Mouse (Mus musculus) embryo, embryonic 10 days (tissue): ENCODE data around the gene Slc25a25.

Experiments used
- DNase-seq: peaks from one replicate; pipeline ENCODE4 v3.0.0-alpha.2; 2015; ENCODE audit warnings: low spot score

Gene Slc25a25

GRCm38 (mm10) chr2:32458300-32458699, 7.1 kb upstream of the Slc25a25 start:
- no peak for DNase-seq

GRCm38 (mm10) chr2:32455101-32455500, 3.9 kb upstream of the Slc25a25 start:
- DNase-seq: no peak

GRCm38 (mm10) chr2:32454633-32455032, 3.4 kb upstream of the Slc25a25 start:
- DNase-seq: no peak

- no peak for DNase-seq
Observed at GRCm38 (mm10) chr2:32453641-32454303, 2.5 kb upstream of the Slc25a25 start.

- DNase-seq: no peak
Observed at GRCm38 (mm10) chr2:32452441-32452971, 1.3 kb upstream of the Slc25a25 start.

GRCm38 (mm10) chr2:32451870-32452372, 676 bp upstream of the Slc25a25 start:
- DNase-seq: peak; percentile 99

GRCm38 (mm10) chr2:32449761-32450754, 1.2 kb downstream of the Slc25a25 start, which contains the start of gene Naif1:
Naif1 (plus strand) TSS chr2:32450457.
- no peak for DNase-seq

GRCm38 (mm10) chr2:32448480-32448879, 2.8 kb downstream of the Slc25a25 start:
- no peak for DNase-seq

GRCm38 (mm10) chr2:32447264-32447936, 3.8 kb downstream of the Slc25a25 start:
- DNase-seq: no peak

GRCm38 (mm10) chr2:32445535-32445934, 5.7 kb downstream of the Slc25a25 start:
- DNase-seq: no peak

- DNase-seq: no peak
Observed at GRCm38 (mm10) chr2:32441550-32441949, 9.7 kb downstream of the Slc25a25 start.

- DNase-seq: no peak
Observed at GRCm38 (mm10) chr2:32440632-32441031, 10.6 kb downstream of the Slc25a25 start.

- DNase-seq: no peak
Observed at GRCm38 (mm10) chr2:32440164-32440563, 11.1 kb downstream of the Slc25a25 start.

- DNase-seq: peak; percentile 30
Observed at GRCm38 (mm10) chr2:32439177-32439576, 12.1 kb downstream of the Slc25a25 start.

GRCm38 (mm10) chr2:32438733-32439132, 12.5 kb downstream of the Slc25a25 start:
- no peak for DNase-seq

- no peak for DNase-seq
Observed at GRCm38 (mm10) chr2:32437612-32438166, 13.6 kb downstream of the Slc25a25 start.

- DNase-seq: peak; percentile 41
Observed at GRCm38 (mm10) chr2:32436686-32437372, 14.4 kb downstream of the Slc25a25 start.

GRCm38 (mm10) chr2:32430701-32431676, 20.3 kb downstream of the Slc25a25 start:
- peak; percentile 97 for DNase-seq

GRCm38 (mm10) chr2:32429215-32429891, 21.9 kb downstream of the Slc25a25 start:
- DNase-seq: no peak
